Mouse (Mus musculus) brain, embryonic 14.5 days (tissue): ENCODE measurements around the gene Nab2.

Experiments used
- CTCF ChIP-seq: fragments of 200-500 bp; IDR thresholded peaks from 2 replicates; pipeline ENCODE4 v1.5.1; 2012; ENCODE audit warnings: inconsistent platforms, mild to moderate bottlenecking, moderate library complexity, borderline replicate concordance; ENCODE audit not compliant: insufficient read depth, insufficient read length; ENCODE audit errors: extremely low read depth
- POLR2A ChIP-seq: fragments of 200-500 bp; IDR thresholded peaks from 2 replicates; pipeline ENCODE4 v1.6.1; 2012; ENCODE audit warnings: mild to moderate bottlenecking, inconsistent platforms, borderline replicate concordance; ENCODE audit not compliant: poor library complexity, insufficient read depth, insufficient read length, severe bottlenecking; ENCODE audit errors: extremely low read depth

DNA sequence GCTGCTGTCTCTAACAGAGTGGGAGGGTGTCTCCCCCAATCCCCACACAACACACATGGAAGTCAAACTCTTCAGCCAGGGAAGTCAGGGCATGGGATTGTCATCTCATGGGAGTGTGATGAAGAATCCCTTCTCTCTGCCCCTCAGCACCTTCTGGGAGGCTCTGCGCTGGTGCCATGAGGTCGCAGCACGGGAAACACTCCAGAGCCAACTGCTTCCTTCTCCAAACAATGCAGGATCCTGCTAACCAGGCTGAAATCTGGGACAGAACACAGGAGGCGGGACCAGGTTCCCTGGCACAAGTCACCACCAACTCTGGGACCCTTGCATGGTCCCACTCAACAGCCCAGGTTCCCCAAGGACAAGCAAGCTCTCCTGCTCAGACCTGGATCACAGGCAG is 51.1 kb downstream of the Nab2 start:
- TF ChIP-seq CTCF (no peak), POLR2A (no peak)
